Mouse (Mus musculus) C2C12 (cell line): ENCODE results near the gene Cox15.

ENCODE experiments used
- CEBPB ChIP-seq: IDR thresholded peaks from one replicate; pipeline ENCODE4 v1.6.1; 2011; ENCODE audit warnings: low read depth, mild to moderate bottlenecking, control low read depth, moderate library complexity
- CTCF ChIP-seq: IDR thresholded peaks from one replicate; pipeline ENCODE4 v1.5.1; 2011; ENCODE audit not compliant: control insufficient read depth, insufficient read depth, insufficient read length
- FOSL1 ChIP-seq: IDR thresholded peaks from one replicate; pipeline ENCODE4 v1.8.0; 2011; ENCODE audit warnings: mild to moderate bottlenecking, low read length; ENCODE audit not compliant: poor library complexity, insufficient read depth, severe bottlenecking
- MAX ChIP-seq: IDR thresholded peaks from one replicate; pipeline ENCODE4 v1.6.1; 2011; ENCODE audit warnings: mild to moderate bottlenecking, control low read depth
- MYOD1 ChIP-seq: IDR thresholded peaks from one replicate; pipeline ENCODE4 v1.6.1; 2011; ENCODE audit warnings: low read depth; ENCODE audit not compliant: control insufficient read depth, insufficient read length
- MYOG ChIP-seq: IDR thresholded peaks from one replicate; pipeline ENCODE4 v1.6.1; 2011; ENCODE audit not compliant: control insufficient read depth, insufficient read length; ENCODE audit errors: extremely low read depth
- USF1 ChIP-seq: IDR thresholded peaks from one replicate; pipeline ENCODE4 v1.6.1; 2011; ENCODE audit warnings: low read depth, mild to moderate bottlenecking, control low read depth, moderate library complexity

GRCm38 (mm10) chr19:43704211-43704610, 48.6 kb downstream of the Cox15 start:
- TF ChIP-seq CTCF: no peak
- TF ChIP-seq USF1: no peak
- TF ChIP-seq MAX: no peak
- no peak for TF ChIP-seq CEBPB
- TF ChIP-seq MYOD1: no peak
- no peak for TF ChIP-seq FOSL1
- TF ChIP-seq MYOG: no peak
